Mouse (Mus musculus) mesoderm, embryonic 11.5 days (tissue): ENCODE results near the gene Rgmb.

ENCODE experiments used
- DNase-seq: peaks from one replicate; pipeline ENCODE4 v3.0.0-alpha.2; 2012; ENCODE audit warnings: low read depth, low spot score

Rgmb gene

GRCm38 (mm10) chr17:15822376-15822775, 8.5 kb downstream of the Rgmb start:
- DNase-seq, result no peak

- no peak for DNase-seq
These were observed 9.1 kb downstream of the Rgmb start for GRCm38 (mm10) chr17:15821706-15822105.

DNA sequence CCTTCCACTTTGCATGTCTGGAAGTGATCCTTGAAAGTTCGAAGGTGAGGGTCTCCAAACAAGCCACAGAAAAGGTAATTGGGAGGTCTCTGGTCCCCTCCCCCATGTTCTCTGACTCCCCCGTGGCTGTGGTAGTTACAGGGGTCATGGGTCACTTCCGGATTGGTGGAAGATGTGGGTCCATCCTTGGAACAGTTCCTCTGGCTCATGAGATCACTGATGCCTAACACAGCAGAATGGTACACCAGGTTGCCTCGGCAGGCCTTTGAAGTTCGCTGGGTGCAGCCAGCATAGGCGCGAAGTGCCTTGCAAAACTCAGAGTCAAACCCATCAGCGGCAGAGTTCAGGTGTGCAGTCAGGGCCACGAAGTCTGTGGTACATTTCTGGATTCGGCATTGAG, 10.1 kb downstream of the Rgmb start:
- no peak for DNase-seq

GRCm38 (mm10) chr17:15820146-15820545, 10.7 kb downstream of the Rgmb start:
- DNase-seq, result no peak

DNA sequence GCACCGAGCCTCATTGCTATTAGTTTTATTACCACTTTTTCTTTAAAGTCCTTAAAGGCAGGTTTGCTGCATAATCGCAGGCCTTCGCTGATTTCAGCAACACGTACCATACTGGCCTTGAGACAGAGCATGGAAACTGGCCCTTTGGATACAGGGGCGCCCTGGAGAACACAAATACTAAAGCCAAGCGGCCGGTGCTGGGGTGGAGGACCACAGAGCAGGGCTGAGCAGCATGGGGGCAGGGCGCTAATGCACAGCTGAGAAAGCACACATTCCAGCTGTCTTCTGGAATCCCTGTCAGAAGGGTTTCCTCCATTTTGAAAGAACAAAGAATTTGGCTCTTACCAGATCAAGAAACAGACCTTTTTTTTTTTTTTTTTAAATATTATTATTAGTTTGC, 12.5 kb downstream of the Rgmb start:
- DNase-seq, result no peak

GRCm38 (mm10) chr17:15817634-15818033, 13.2 kb downstream of the Rgmb start:
- no peak for DNase-seq

DNA sequence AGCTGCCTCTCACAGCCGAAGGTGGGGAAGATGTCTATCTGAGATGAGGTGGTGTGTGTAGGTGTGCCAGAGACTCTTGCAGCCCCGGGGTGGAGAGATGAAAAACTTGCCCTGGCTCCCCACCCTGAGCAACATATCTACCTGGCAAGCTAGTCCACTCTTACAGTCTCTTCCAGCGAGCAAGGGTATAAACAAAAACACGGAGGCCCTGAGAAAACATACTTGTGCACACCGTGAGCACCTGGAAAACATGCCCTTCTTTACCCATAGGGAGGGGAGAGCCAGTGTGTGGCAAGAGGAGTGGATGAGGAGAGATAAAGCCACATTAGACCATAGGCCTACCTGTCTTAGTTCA, 13.8 kb downstream of the Rgmb start:
- DNase-seq, result no peak

- DNase-seq, result no peak
These were observed 14.3 kb downstream of the Rgmb start for GRCm38 (mm10) chr17:15816379-15817095.

GRCm38 (mm10) chr17:15815312-15816018, 15.4 kb downstream of the Rgmb start:
- DNase-seq, result no peak

DNA sequence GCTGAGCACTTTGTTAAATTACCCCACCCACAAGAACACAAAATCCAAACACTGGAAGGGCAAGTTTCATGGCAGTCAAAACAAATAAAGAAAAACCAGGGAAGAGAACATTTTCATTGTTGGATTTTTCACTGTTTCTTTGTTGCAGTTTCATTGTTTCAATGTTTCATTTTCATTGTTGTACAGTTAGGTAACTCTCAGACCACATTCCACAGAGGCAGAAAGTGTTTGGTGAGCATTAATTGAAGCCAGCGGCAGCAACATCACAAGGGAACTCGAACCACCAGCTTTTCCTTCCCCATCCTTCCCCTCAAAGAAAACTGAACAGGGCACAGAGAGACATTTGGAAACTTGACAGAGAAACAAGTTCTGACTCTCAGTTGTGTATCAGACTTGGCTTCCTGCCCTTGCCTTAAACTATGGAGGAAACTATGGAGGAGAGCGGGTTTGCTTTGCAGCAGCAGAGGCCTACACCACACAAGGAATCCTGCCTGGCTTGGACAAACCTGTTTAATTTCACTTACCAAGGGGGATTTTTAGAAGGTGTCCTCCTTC, 17.1 kb downstream of the Rgmb start:
- no peak for DNase-seq

GRCm38 (mm10) chr17:15812136-15812778, 18.6 kb downstream of the Rgmb start:
- DNase-seq, result no peak

- DNase-seq, result no peak
These were observed 20.9 kb downstream of the Rgmb start for GRCm38 (mm10) chr17:15809949-15810348.

GRCm38 (mm10) chr17:15808468-15809374, 22.1 kb downstream of the Rgmb start:
- DNase-seq, result no peak

- no peak for DNase-seq
These were observed 22.8 kb downstream of the Rgmb start for GRCm38 (mm10) chr17:15808015-15808414.

- no peak for DNase-seq
These were observed 23.4 kb downstream of the Rgmb start for GRCm38 (mm10) chr17:15807295-15807984.

GRCm38 (mm10) chr17:15804008-15804812, 26.6 kb downstream of the Rgmb start:
- DNase-seq, result no peak

DNA sequence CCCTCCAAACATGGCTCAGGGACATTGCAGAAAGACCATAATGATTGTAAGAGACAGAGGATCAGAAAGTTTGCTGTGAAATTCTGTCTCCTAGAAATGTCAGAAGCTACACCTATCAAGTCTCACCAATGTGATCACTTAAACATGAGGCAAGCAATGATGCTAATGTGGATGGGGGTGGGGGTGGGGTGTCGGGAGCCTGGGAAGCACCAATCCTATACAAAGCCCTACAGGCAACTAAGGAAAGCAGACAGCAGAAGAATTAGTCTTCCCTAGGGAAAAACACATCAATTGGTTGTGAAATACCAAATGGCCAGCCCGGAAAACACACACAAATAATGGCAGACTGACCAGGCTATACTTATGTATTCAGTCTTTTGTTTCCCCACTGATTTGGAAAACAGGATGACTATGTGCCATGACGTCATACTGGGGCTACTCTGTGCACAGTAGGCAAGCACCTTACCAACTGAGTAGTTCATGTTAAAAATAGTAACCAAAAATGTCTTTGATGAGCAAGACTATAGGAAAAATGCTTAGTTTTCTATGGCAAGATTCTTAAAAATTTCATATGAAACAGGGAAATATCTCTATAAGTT, 31.5 kb downstream of the Rgmb start:
- no peak for DNase-seq

DNA sequence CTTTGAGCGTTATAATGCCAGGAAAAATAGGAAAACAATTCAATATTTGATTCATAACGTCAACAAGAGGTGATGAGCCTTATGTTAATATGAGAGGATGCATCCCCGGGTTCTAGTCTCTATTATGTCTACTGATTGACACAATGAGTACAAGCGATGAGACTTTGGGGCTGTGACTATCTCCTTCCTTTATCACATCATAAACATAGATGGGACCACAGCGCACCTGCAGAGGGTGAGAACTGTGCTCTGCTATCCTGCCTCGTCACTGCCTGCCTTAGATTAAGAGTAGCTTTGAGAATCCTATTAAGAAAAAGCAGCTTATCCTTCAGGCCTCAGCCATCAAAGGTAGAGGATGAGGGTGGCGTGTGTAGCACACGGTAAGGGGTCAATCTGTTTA, 40.1 kb downstream of the Rgmb start:
- no peak for DNase-seq

- no peak for DNase-seq
These were observed 43.8 kb downstream of the Rgmb start for GRCm38 (mm10) chr17:15787036-15787435.

DNA sequence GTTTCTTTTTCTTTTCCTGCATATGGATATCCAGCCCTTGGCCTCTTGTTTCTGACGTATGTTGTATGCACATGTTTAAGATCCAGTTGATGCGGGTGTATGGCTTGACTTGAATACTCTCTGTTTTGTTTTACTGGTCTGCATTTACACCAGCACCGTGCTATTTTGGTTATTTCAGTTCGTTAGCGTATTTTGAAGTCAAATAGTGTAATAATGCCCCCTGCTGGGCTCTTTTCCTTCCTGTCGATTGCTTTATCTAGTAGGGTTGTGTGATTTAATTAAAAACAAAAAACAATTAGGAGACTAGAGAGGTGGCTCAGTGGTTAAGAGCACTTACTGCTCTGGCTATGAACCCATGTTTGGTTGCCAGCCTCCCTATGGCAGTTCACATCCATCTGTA, 52.9 kb downstream of the Rgmb start:
- DNase-seq, result no peak
